Mouse (Mus musculus) adrenal gland, postnatal 36 days (tissue): ENCODE results near the gene Kidins220. TPM values are rescaled to one million over a fixed set of nuclear protein-coding genes. Genes with fewer than 3 reads are reported as not detected.

Source experiments
- DNase-seq, 2 experiments: peaks; one replicate each; pipeline ENCODE4 v3.0.0; 2021; ENCODE audit warnings: mixed read lengths in 1 of 2
- total RNA-seq, 2 experiments: library from RNA; stranded (reverse); gene quantifications; 2 replicates each; pipeline ENCODE4 v1.2.3; 2021

The Kidins220 gene
- total RNA-seq, 2 experiments from 2014 or later = 88.7 to 95.4 TPM

GRCm38 (mm10) chr12:25110682-25111078 lies 136.0 kb downstream of the Kidins220 start:
- DNase-seq = peak; percentile 24 to 45

Other genes starting within 250 kb of the Kidins220 start
- 10 to 100 TPM; 21.5 to 32.8 TPM for gene Mboat2, start 144.0 kb upstream of the Kidins220 start, total RNA-seq
- 100 to 1,000 TPM; 247 to 491 TPM for gene Id2, start 122.2 kb downstream of the Kidins220 start, total RNA-seq